Mouse (Mus musculus): Measurements from ENCODE around the gene Fbxw8. TPM values are rescaled to one million over a fixed set of nuclear protein-coding genes. Genes with fewer than 3 reads are reported as not detected.

The Fbxw8 gene
- polyA plus RNA-seq, 1 experiment from 2014 or later = 25.1 TPM

DNA sequence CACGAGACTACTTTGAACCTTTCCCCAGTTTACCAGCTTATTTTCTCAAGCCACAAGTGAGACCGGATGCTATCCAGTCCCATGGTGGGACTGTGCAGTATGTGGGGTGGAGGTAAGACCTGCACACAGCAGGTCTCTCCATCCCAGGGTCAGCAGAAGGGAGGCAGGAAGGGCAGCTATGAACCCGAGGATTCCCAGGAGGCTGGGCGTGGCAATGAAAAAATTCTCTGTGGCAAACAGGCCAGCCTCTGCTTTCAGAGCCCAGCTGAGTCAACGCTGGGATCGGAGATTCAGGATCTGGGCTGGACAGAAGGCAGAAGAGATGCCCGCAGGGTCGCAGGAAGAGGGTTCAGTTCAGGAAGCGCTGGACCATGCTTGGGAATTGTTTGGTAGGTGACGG lies 8.0 kb downstream of the Fbxw8 start:
- H3K27ac ChIP-seq (replicated peaks) = peak overlapping the region; percentile 86
- H3K27me3 ChIP-seq = no peaks in the 10 kb centered on the region
- no peaks in the 10 kb centered on the region for H3K9me3 ChIP-seq
- H3K4me3 ChIP-seq = no peak overlapping the region
- H3K4me1 ChIP-seq (replicated peaks) = peaks cover 65% of the 10 kb centered on the region
- H3K9ac ChIP-seq = peak overlapping the region; percentile 45; the same call in 1 of the 2 replicates
- ATAC-seq (ENCODE audit: low read depth) = no peak
- peaks cover 22% of the 10 kb centered on the region for H3K36me3 ChIP-seq
- WGBS = 77% methylated on average over 10 of the region's 10 CpGs
- H3K4me2 ChIP-seq = no peak overlapping the region

DNA sequence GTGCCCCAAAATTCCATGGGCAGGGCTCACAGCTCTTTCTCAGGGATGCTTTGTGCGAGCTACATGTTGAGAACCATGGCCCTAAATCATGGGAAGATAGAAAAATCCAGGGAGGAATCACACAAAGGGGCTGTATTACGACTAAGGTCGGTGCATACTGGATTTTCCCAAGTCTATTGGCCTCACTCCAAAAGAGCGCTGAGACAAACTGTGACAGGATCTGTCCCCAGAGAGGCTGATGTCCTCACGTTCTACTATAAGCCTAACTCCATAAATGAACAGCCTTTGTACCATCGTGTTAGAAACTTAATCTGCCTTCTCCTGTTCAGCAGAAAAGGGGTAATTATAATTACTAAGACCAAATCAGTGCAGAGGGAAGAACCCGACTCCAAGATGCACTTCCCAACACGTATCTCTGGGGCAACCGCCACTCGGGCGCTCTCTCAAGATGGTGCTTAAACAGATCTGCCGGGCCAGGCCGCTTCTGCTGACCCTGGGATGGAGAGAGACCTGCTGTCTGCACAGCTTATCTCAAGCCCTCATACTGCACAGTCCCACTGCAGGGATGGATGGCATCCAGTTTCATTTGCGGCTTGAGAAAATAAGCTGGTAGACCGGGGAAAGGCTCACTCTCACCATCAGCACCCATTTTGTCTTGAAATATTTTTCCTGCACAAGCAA lies 9.1 kb downstream of the Fbxw8 start:
- H3K9me3 ChIP-seq = no peaks in the 10 kb centered on the region
- peak overlapping the region; percentile 86 for H3K27ac ChIP-seq (replicated peaks)

DNA sequence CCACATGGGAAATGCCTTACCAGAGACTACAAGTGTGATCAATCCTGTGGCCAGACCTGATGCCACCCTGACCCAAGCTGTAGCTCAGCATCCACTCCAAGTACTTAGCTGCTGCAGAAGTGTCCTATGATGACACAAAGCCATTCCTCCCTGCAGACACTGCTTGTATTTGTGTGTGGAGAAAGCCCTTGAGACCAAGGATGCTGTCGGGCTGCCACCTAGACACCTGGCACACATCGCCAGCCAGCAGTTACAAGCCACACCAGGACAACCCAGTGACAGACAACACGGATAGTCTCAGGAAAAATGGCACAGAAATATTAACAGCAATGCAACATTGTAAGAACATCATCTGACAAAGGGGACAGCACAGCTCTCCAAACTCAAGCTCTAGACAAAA lies 9.8 kb downstream of the Fbxw8 start:
- 72% methylated on average over 3 of the region's 3 CpGs for WGBS

More for the DNA sequence above, 9.1 kb downstream of the Fbxw8 start:
- no peak for ATAC-seq (ENCODE audit: low read depth)
- Histone ChIP-seq H3K4me1 (replicated peaks) (peaks cover 68% of the 10 kb centered on the region), H3K36me3 (peaks cover 24% of the 10 kb centered on the region), H3K4me2 (peak overlapping the region; percentile 21; the same call in 1 of the 2 replicates), H3K4me3 (no peak overlapping the region), H3K9ac (peak overlapping the region; percentile 50; the same call in 1 of the 2 replicates), H3K27me3 (no peaks in the 10 kb centered on the region)
- WGBS = 59% methylated on average over 15 of the region's 15 CpGs

DNA sequence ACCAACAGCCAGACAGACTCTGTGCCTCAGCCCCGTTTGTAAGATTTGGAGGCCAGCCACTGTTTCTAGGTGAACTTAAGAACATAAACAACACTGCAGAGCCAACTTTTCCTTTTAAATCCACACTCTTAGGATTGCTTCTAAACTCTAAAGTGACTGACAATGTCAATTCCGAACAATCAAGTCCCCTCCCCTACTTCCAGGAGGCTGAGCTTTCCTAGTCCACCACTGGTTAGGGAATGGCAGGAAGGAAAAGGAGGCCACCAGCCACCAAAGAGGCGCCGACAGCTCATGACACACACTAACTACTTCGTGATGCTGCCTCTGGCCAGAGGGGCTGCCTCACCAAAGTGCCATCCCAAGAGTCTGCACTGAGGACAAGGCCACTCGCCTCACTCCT lies 10.5 kb downstream of the Fbxw8 start:
- Histone ChIP-seq H3K4me3 (no peak overlapping the region), H3K9ac (peak overlapping the region; percentile 31; the same call in 1 of the 2 replicates), H3K4me2 (no peak overlapping the region), H3K36me3 (peaks cover 29% of the 10 kb centered on the region), H3K27me3 (no peaks in the 10 kb centered on the region), H3K4me1 (replicated peaks) (peaks cover 68% of the 10 kb centered on the region), H3K27ac (replicated peaks) (0 out of 2 replicates have a peak overlapping the region, but pooled peaks have one; percentile 86), H3K9me3 (no peaks in the 10 kb centered on the region)
- no peak for ATAC-seq (ENCODE audit: low read depth)
- 90% methylated on average over 6 of the region's 6 CpGs for WGBS

More for the DNA sequence above, 9.8 kb downstream of the Fbxw8 start:
- no peak overlapping the region for H3K4me3 ChIP-seq
- peak overlapping the region; percentile 86 for H3K27ac ChIP-seq (replicated peaks)
- no peaks in the 10 kb centered on the region for H3K9me3 ChIP-seq
- peaks cover 68% of the 10 kb centered on the region for H3K4me1 ChIP-seq (replicated peaks)
- peak overlapping the region; percentile 21; the same call in 1 of the 2 replicates for H3K4me2 ChIP-seq
- H3K9ac ChIP-seq = peak overlapping the region; percentile 50; the same call in 1 of the 2 replicates
- no peaks in the 10 kb centered on the region for H3K27me3 ChIP-seq
- no peak for ATAC-seq (ENCODE audit: low read depth)
- H3K36me3 ChIP-seq = peaks cover 26% of the 10 kb centered on the region

DNA sequence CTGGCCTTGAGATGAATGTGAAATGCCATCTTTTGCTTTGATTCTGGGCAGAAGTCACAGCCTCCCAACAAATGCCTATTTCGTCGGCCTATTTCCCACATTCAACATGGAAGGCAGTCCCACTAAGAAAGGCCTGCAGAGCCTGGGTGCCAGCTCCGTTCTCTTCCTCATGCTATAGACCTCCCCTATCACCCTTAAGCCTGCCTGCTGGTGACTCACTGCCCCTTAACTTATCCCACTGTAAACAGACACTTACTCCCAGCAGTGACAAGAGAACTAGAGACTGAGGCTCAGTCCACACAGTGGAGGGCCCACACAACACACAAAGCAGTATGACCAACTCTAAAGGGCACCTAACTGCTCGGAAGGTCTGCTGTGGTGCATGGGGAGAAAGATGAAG lies 10.9 kb downstream of the Fbxw8 start:
- Histone ChIP-seq H3K36me3 (peaks cover 33% of the 10 kb centered on the region), H3K4me3 (no peak overlapping the region), H3K9me3 (no peaks in the 10 kb centered on the region), H3K4me2 (no peak overlapping the region), H3K27me3 (no peaks in the 10 kb centered on the region), H3K27ac (replicated peaks) (no peak overlapping the region), H3K4me1 (replicated peaks) (peaks cover 63% of the 10 kb centered on the region), H3K9ac (0 out of 2 replicates have a peak overlapping the region, but pooled peaks have one; percentile 17)
- WGBS = 92% methylated on average over 4 of the region's 4 CpGs
- no peak for ATAC-seq (ENCODE audit: low read depth)

DNA sequence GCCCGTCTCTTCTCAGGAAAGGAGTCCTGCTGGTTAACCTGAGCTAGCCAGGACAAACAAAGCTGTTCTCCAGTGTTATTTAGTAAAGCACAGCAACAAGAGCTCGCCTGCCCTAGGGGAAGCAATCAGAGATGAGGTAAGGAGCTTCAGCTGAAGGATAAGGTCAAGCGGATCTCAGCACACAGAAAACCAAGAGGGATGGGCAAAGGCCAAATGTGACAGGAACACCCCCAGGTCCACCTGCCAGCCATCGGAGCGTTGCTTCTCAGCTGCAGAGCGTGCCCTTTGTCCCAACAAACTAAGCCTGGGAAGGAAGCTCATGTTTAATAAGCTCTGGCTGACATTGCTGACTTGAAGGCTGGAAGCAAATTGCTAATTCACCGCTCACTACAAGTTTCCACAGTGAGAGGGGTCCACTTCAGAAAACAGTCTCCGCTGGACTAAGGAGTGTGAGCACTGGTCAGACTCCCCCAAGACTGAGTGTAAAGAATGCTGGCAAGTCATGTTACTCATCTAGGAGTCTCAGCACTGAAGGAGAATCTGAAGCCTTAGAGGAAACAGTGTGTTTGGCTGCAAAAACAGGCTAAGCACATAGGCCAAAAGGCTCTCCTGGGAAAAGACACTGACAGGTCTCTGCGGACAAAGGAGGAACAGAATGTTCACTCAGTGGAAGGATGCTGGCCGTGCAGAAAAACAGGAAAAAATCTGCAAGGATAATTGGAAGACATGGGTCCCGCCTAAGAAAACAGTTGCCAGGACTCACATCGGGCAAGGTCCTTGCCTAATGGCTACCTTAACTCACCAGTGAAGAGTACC lies 11.8 kb downstream of the Fbxw8 start:
- Histone ChIP-seq H3K4me3 (no peak overlapping the region), H3K4me2 (no peak overlapping the region), H3K36me3 (peaks cover 42% of the 10 kb centered on the region), H3K4me1 (replicated peaks) (peaks cover 60% of the 10 kb centered on the region), H3K27ac (replicated peaks) (no peak overlapping the region), H3K27me3 (no peaks in the 10 kb centered on the region), H3K9ac (no peak overlapping the region), H3K9me3 (no peaks in the 10 kb centered on the region)
- 80% methylated on average over 12 of the region's 12 CpGs for WGBS
- ATAC-seq (ENCODE audit: low read depth) = no peak

DNA sequence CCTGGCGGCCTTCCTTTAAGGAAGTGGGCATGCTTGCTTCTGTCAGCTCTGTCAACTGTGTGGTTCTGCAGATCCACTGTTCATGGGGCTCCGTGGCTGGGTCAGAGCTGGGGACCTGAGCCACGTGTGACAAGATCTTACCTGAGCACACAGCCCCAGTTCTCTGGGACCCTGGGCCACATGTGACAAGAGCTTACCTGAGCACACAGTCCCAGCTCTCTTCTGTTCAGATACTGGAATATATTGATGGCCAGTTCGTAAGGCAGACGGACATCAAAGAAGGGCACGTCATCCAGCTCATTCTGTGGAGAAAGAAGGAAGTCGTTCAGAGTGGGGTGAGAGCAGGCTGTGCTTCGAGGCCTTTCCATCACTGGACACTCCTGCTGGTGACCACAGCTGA lies 12.8 kb downstream of the Fbxw8 start:
- no peak overlapping the region for H3K4me2 ChIP-seq
- H3K27me3 ChIP-seq = no peaks in the 10 kb centered on the region
- H3K36me3 ChIP-seq = peaks cover 50% of the 10 kb centered on the region
- no peak overlapping the region for H3K9ac ChIP-seq
- 88% methylated on average over 8 of the region's 8 CpGs for WGBS
- peaks cover 55% of the 10 kb centered on the region for H3K4me1 ChIP-seq (replicated peaks)
- H3K4me3 ChIP-seq = no peak overlapping the region
- H3K27ac ChIP-seq (replicated peaks) = 0 out of 2 replicates have a peak overlapping the region, but pooled peaks have one; percentile 9
- H3K9me3 ChIP-seq = no peaks in the 10 kb centered on the region
- ATAC-seq (ENCODE audit: low read depth) = no peak

DNA sequence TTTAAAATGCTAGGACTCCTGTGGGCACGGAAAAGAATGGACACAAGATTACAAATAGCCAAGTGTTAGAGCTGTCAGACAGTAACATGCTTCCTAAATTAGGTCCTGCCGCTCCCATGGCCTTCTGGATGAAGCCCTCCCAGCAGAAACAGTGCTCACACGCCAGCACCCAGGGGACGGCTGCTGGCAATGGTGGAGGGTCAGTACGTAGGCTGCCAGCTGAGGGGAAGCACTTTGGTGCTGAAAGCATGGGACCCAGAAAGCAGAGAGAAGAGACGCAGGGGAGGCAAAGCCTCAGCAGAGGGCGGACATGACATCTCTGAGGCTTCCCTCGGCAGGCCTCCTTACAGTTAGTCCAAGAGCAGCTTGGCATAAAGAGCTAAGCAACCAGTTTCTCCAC lies 15.6 kb downstream of the Fbxw8 start:
- Histone ChIP-seq H3K4me2 (no peak overlapping the region), H3K27ac (replicated peaks) (no peak overlapping the region), H3K9ac (no peak overlapping the region), H3K27me3 (no peaks in the 10 kb centered on the region), H3K4me1 (replicated peaks) (peaks cover 50% of the 10 kb centered on the region), H3K36me3 (peaks cover 63% of the 10 kb centered on the region), H3K9me3 (no peaks in the 10 kb centered on the region), H3K4me3 (no peak overlapping the region)
- ATAC-seq (ENCODE audit: low read depth) = no peak
- WGBS = 90% methylated on average over 8 of the region's 8 CpGs

DNA sequence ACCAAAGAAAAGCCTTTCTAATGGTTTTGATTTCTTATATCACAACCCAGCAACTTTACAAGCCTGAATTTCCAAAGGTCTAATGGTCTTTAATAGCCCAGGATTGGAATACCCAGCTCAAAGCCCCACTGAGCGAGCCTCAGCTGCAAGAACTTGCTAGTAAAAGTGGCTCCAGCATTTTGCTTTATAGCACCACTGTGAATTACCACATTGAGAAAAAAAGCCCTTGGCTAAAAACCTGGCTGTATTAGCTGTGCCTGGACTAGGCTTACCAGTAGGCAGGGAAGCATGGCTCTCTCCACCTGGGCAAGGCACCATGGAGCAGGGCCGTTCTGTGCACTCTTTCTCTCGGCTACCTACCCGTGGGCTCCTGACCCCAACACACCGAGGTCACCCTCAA lies 18.9 kb downstream of the Fbxw8 start:
- Histone ChIP-seq H3K4me1 (replicated peaks) (peaks cover 27% of the 10 kb centered on the region), H3K4me2 (no peak overlapping the region), H3K36me3 (peaks cover 49% of the 10 kb centered on the region), H3K27ac (replicated peaks) (peak overlapping the region; percentile 63), H3K9me3 (no peaks in the 10 kb centered on the region), H3K27me3 (no peaks in the 10 kb centered on the region), H3K4me3 (no peak overlapping the region), H3K9ac (peak overlapping the region; percentile 0; the same call in 1 of the 2 replicates)
- 68% methylated on average over 5 of the region's 5 CpGs for WGBS
- ATAC-seq (ENCODE audit: low read depth) = 0 out of 2 replicates have a peak, but pooled peaks have one; percentile 45

DNA sequence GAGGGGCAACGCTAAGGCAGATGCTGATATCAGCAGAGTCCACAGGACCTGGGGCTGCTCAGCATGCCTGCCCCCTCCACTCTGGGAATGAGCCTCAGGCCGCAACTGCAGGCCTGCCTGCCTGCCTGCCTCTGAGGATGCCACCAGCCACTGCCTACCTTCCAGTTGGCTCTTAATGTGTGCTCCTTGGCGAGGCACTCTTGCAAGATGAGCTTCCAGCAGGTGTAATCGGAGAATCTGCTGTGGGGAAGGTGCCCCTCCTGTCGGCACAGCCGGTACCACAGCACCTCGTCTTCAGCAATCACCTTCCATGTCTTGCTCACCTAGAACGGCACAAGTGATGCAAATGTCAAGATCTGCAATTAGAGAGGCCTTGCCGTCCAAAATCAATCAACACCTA lies 26.6 kb downstream of the Fbxw8 start:
- Histone ChIP-seq H3K9ac (no peak overlapping the region), H3K4me1 (replicated peaks) (peaks cover 7% of the 10 kb centered on the region), H3K27me3 (no peaks in the 10 kb centered on the region), H3K27ac (replicated peaks) (no peak overlapping the region), H3K36me3 (peaks cover 36% of the 10 kb centered on the region), H3K4me2 (no peak overlapping the region), H3K4me3 (no peak overlapping the region), H3K9me3 (no peaks in the 10 kb centered on the region)
- no peak for ATAC-seq (ENCODE audit: low read depth)
- WGBS = 83% methylated on average over 9 of the region's 9 CpGs

DNA sequence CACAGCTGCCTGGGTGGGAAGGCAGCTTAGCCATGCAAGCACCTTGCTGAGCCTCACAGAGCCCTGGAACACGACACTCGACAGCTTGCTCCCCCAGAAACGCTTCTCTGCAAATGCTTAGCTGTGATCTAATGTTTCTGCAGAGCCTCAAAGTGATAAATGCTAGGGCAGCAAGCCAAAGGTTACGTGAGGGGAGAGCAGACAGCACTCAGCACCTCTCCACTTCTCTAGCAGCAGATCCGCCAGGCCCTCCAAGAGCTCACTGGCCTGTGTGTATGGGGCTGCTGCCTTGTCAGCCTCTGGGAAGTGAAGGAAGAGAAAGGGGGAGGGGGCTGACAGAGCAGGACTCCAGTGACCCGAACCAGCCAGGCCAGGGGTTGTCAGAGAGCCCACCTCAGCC lies 27.1 kb downstream of the Fbxw8 start:
- Histone ChIP-seq H3K4me1 (replicated peaks) (peaks cover 11% of the 10 kb centered on the region), H3K27me3 (no peaks in the 10 kb centered on the region), H3K9me3 (no peaks in the 10 kb centered on the region), H3K9ac (no peak overlapping the region), H3K4me2 (no peak overlapping the region), H3K36me3 (peaks cover 36% of the 10 kb centered on the region), H3K27ac (replicated peaks) (no peak overlapping the region), H3K4me3 (no peak overlapping the region)
- no peak for ATAC-seq (ENCODE audit: low read depth)
- WGBS = 84% methylated on average over 6 of the region's 6 CpGs

DNA sequence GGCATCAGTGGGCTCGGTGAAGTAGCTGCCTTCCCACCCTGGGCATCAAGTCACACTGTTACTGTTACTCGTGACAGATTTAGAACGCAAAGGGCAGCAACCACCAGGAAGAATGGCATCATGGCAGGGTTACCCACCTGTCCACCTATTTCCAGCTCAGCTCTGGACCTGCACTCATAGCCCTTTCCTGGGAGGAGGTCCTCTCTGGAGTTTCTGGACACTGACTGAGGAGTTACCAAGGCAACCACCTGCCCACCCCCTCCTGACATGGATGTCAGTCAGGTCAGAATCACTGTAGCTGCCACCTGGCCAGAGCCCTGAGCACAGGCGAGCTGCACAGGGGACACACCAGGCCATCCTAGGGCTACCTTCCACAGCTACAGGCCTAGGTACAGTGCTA lies 28.6 kb downstream of the Fbxw8 start:
- H3K36me3 ChIP-seq = peaks cover 36% of the 10 kb centered on the region
- H3K27me3 ChIP-seq = no peaks in the 10 kb centered on the region
- no peak for ATAC-seq (ENCODE audit: low read depth)
- H3K4me1 ChIP-seq (replicated peaks) = peaks cover 13% of the 10 kb centered on the region
- H3K9me3 ChIP-seq = no peaks in the 10 kb centered on the region
- 83% methylated on average over 4 of the region's 4 CpGs for WGBS
- no peak overlapping the region for H3K4me2 ChIP-seq
- no peak overlapping the region for H3K9ac ChIP-seq
- H3K4me3 ChIP-seq = no peak overlapping the region
- H3K27ac ChIP-seq (replicated peaks) = no peak overlapping the region
